Mouse (Mus musculus) G1E (cell line): Measurements from ENCODE around the gene St8sia1.

Experiments
- CTCF ChIP-seq: IDR thresholded peaks from 2 replicates; pipeline ENCODE4 v1.5.1; 2012; ENCODE audit warnings: low read depth, low read length, inconsistent platforms, mixed read lengths
- POLR2AphosphoS5 ChIP-seq: IDR thresholded peaks from 2 replicates; pipeline ENCODE4 v1.6.1; 2012; ENCODE audit warnings: low read depth, low read length, inconsistent platforms; ENCODE audit not compliant: insufficient replicate concordance

GRCm38 (mm10) chr6:142964076-142964530 lies at the start of gene St8sia1:
- TF ChIP-seq POLR2AphosphoS5 (no peak), CTCF (no peak)
